Mouse (Mus musculus) megakaryocyte, embryonic 14.5 days (primary cell): ENCODE data around the gene Foxf1.

Experiments used
- FLI1 ChIP-seq: IDR thresholded peaks from 2 replicates; pipeline ENCODE4 v1.6.1; 2012; ENCODE audit warnings: low read length, inconsistent platforms, mixed read lengths
- GATA1 ChIP-seq: IDR thresholded peaks from 3 replicates; pipeline ENCODE4 v1.6.1; 2012; ENCODE audit warnings: mixed read lengths, low read length, inconsistent platforms, borderline replicate concordance

DNA sequence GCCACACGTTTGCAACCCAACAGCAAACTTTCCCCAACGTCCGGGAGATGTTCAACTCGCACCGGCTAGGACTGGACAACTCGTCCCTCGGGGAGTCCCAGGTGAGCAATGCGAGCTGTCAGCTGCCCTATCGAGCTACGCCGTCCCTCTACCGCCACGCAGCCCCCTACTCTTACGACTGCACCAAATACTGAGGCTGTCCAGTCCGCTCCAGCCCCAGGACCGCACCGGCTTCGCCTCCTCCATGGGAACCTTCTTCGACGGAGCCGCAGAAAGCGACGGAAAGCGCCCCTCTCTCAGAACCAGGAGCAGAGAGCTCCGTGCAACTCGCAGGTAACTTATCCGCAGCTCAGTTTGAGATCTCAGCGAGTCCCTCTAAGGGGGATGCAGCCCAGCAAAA is 33.7 kb downstream of the Foxf1 start:
- TF ChIP-seq GATA1 (no peak), FLI1 (no peak)
